Mouse (Mus musculus): ENCODE results near the gene Prkn. TPM values are rescaled to one million over a fixed set of nuclear protein-coding genes. Genes with fewer than 3 reads are reported as not detected.

Gene Prkn
- polyA plus RNA-seq, 1 experiment from 2014 or later = 2.1 TPM

DNA sequence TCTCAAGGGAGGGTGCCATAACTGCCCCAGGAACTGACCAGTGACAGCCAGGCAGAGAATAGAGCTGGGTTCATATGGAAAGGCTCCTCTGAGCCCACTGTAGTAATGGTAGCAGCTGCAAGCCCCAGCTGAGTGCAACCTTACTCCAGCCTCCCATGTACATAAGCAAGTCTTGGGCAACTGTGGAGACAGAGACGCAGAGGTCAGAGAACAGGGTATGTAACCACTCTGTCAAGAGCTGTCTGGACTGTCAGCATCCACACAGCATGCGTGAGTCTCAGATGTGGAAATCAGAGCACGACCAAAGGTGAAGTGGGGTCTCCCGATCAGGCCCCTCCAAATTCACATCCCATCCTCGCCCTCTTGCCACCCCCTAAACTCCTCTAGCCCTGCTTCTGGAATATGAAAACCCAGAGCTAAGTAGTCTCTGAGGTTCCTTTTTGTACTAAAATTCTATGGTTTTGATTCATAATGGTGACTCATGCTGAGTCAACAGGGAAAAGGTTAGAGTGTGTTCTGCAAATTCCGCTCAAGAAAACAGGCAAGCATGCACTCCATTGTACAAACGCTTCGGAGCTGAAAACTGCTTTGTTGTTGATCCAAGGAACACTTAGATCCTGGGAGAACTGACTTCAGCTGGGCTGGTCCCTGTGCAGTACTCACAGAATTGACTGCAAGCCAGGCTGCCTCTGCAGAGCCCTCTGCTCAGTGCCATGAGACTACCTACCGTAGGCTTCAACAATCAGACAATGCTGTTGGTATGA lies 1254.8 kb downstream of the Prkn start:
- Histone ChIP-seq H3K9me3 (no peaks in the 10 kb centered on the region), H3K27ac (no peak overlapping the region), H3K27me3 (no peaks in the 10 kb centered on the region), H3K4me2 (replicated peaks) (no peak overlapping the region), H3K9ac (no peak overlapping the region), H3K4me3 (no peak overlapping the region), H3K36me3 (no peaks in the 10 kb centered on the region), H3K4me1 (no peaks in the 10 kb centered on the region)
- no peak for ATAC-seq (ENCODE audit: low FRiP score, low read depth)
- WGBS = 86% methylated on average over 9 of the region's 9 CpGs

DNA sequence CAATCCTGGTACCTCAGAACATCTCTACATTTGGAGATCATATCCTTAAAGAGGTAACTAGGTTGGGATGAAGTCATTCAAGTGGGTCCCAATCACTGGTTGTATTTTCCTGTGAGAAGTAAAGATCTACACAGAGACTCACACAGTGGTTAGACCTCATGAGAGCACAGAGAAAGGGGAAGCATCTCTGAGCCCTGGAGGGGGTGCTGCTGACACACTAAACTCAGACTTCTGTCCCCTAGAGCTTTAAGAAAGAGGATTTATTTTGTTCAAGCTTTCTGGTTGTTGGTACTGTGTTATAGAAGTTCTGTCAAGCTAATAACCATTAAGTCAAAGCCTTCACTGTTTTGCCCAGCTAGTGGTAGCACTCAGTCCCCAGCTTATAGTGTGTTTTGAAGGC lies 1259.2 kb downstream of the Prkn start:
- H3K4me1 ChIP-seq = no peaks in the 10 kb centered on the region
- no peak for ATAC-seq (ENCODE audit: low FRiP score, low read depth)

DNA sequence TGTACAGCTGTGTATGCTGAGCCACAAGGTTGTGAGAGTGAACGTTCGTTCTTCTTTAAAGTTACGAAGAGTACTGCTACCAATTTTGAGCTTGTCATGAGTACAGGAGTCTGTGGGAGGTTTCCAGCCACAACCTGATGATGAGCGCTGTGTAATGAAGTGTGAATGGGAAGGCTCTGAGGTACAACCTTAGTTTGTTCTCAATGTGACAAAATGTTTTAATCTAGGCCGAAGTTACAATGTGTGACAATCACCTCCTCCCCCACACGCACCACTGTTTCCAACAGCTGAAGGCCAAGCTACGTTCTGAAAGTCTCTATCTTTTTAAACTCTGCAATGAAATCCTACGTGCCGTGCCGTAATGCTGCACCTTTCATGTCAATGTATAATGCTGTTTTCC lies 1262.1 kb downstream of the Prkn start:
- Histone ChIP-seq H3K4me2 (replicated peaks) (no peak overlapping the region), H3K9ac (no peak overlapping the region), H3K36me3 (no peaks in the 10 kb centered on the region), H3K27ac (no peak overlapping the region), H3K4me1 (no peaks in the 10 kb centered on the region), H3K9me3 (no peaks in the 10 kb centered on the region), H3K4me3 (no peak overlapping the region), H3K27me3 (no peaks in the 10 kb centered on the region)
- no peak for ATAC-seq (ENCODE audit: low FRiP score, low read depth)
- 95% methylated on average over 10 of the region's 10 CpGs for WGBS

More for the DNA sequence above, 1259.2 kb downstream of the Prkn start:
- no peaks in the 10 kb centered on the region for H3K36me3 ChIP-seq
- no peak overlapping the region for H3K4me2 ChIP-seq (replicated peaks)
- no peak overlapping the region for H3K27ac ChIP-seq
- no peaks in the 10 kb centered on the region for H3K27me3 ChIP-seq
- no peaks in the 10 kb centered on the region for H3K9me3 ChIP-seq
- no peak overlapping the region for H3K9ac ChIP-seq
- H3K4me3 ChIP-seq = no peak overlapping the region

DNA sequence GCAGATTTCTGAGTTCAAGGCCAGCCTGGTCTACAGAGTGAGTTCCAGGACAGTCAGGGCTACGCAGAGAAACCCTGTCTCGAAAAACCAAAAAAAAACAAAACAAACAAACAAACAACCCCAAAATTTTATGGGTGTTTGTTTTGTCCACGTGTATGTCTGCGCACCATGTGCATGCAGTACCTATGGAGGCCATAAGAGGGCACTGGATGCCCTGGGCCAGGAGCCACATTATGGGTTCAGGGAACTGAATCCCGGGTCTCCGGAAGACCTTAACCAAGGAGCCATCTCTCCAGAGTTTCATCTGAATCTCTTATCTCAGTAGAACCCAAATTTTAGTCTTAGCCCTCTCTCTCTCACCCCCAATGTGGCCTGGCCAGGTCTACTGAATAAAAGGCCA lies 1263.6 kb downstream of the Prkn start:
- no peaks in the 10 kb centered on the region for H3K36me3 ChIP-seq
- WGBS = 85% methylated on average over 6 of the region's 6 CpGs

DNA sequence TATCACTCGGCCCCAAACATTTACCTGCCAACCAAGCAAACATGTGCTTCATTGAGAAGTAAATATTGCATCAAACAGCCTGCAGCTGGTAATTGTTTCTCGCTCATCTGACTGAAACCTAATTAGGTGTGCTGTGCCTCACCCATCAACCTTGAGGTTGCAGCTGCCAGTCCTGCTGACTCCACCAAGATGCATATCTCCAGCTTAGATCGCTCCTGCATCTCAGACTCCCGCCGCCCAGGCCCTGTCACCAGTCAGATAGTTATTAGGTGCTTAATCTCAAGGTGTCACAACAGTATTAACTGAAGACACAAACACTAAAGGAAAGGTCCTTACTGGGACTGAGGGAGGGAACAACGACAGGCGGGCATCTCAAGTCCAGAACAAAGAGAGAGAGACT lies 1264.1 kb downstream of the Prkn start:
- no peak overlapping the region for H3K4me3 ChIP-seq
- no peaks in the 10 kb centered on the region for H3K4me1 ChIP-seq
- 76% methylated on average over 7 of the region's 7 CpGs for WGBS
- H3K9me3 ChIP-seq = no peaks in the 10 kb centered on the region
- H3K9ac ChIP-seq = no peak overlapping the region
- H3K4me2 ChIP-seq (replicated peaks) = no peak overlapping the region
- no peaks in the 10 kb centered on the region for H3K36me3 ChIP-seq
- no peak for ATAC-seq (ENCODE audit: low FRiP score, low read depth)
- no peaks in the 10 kb centered on the region for H3K27me3 ChIP-seq
- H3K27ac ChIP-seq = no peak overlapping the region

More for the DNA sequence above, 1263.6 kb downstream of the Prkn start:
- H3K4me1 ChIP-seq = no peaks in the 10 kb centered on the region
- no peak overlapping the region for H3K9ac ChIP-seq
- no peaks in the 10 kb centered on the region for H3K9me3 ChIP-seq
- H3K4me2 ChIP-seq (replicated peaks) = no peak overlapping the region
- ATAC-seq (ENCODE audit: low FRiP score, low read depth) = no peak
- no peak overlapping the region for H3K27ac ChIP-seq
- H3K27me3 ChIP-seq = no peaks in the 10 kb centered on the region
- H3K4me3 ChIP-seq = no peak overlapping the region

DNA sequence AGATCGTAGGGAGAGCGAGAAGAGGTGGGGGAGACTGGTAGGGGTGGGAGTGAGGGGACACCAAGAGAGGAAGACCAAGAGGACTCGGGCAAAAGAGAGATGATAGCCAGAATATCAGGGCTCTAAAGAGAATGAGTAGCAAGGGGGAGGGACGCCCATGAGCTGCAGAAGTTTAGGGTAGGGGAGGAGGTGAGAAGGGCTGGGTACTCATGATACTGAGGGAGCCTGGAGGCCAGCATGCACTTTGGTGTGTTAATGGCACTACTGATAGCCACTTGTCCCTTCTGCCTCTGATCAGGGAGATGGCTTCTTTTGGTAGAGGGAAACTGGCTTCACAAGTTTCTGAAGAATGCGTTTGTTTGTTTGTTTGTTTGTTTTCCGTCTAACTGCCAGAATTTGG lies 1264.5 kb downstream of the Prkn start:
- Histone ChIP-seq H3K4me1 (no peaks in the 10 kb centered on the region), H3K9me3 (no peaks in the 10 kb centered on the region), H3K4me3 (no peak overlapping the region), H3K27ac (no peak overlapping the region), H3K4me2 (replicated peaks) (no peak overlapping the region), H3K9ac (no peak overlapping the region), H3K27me3 (no peaks in the 10 kb centered on the region), H3K36me3 (no peaks in the 10 kb centered on the region)
- WGBS = 79% methylated on average over 6 of the region's 6 CpGs
- no peak for ATAC-seq (ENCODE audit: low FRiP score, low read depth)

DNA sequence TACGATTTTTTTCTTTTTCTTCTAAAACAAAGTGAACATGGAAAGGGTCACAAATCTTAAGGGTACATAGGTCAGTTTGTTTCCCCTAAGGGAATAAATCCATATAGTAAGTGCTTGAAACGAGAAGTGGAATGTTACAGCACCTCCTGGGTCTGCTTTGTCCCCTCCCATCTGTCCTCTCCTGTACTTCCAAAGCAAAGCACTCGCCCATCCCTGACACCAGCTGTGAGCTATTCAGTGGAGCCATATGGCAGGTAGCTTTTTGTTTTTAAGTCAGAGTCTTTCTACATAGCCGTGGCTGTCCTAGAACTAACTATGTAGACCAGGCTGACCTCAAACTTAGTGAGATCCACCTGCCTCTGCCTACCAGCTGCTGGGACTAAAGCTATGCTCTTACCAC lies 1266.1 kb downstream of the Prkn start:
- Histone ChIP-seq H3K9me3 (no peaks in the 10 kb centered on the region), H3K36me3 (no peaks in the 10 kb centered on the region), H3K4me2 (replicated peaks) (no peak overlapping the region), H3K4me3 (no peak overlapping the region), H3K27ac (no peak overlapping the region), H3K9ac (no peak overlapping the region), H3K27me3 (no peaks in the 10 kb centered on the region), H3K4me1 (no peaks in the 10 kb centered on the region)
- WGBS = 47% methylated on average over 4 of the region's 4 CpGs
- ATAC-seq (ENCODE audit: low FRiP score, low read depth) = no peak

Other genes starting within 250 kb of the Prkn start
- gene Pacrg, start 73 bp upstream of the Prkn start, polyA plus RNA-seq (2015; fragmentation: Nextera tagmentation; extraction: Ambion mirVana) = 1.4 TPM in 2 replicates